ENCODE assay signal across 9 mouse cellular contexts in the genomic region with DNA sequence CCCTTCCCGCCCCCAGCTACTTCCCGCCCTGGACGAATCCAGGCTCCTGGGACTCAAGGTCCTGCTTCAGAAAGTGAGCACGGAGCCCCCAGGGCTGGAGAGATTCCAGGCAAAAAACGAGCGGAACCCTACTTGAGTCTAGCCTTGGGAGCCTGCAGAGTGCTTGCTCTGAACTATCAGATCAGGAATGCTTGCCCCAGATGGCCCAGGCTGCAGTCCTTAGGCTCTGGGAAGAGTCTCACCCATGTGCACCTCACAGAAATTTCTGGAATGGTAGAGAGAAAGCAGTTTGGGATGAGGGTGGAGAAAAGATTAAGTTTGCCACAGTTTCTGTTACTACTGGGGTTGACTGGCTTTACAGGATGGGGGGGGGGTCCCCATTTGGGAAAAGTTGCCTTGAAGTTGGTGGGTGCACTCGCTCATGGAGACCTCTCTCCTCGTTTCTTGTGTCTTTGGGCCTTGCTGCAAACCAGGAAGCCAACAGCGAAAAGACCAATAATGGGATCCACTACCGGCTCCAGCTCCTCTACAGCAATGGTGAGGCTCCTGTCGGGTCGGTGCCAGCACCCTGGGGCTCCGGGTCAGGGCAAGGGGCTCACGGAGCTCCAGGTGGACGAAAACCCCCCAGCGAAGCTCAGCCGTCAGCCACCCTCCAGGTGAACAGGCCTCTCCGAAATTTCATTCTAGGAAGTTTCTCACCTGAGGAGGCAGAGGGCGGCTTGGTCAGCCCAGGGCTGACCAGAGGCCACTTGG. TPM values are rescaled to one million over a fixed set of nuclear protein-coding genes. Genes with fewer than 3 reads are reported as not detected.
DNase-seq lines count a peak whose midpoint lies in the region; ATAC-seq lines count a peak whose summit lies in the region.
"Had no signal": no experiment of that assay in that cellular context is flagged by ENCODE, and none has a peak within 500 bp of the region (broad histone marks: within the 10 kb centered on the region; RNA-seq: fewer than 3 reads in every experiment).

No protein-coding gene starts in this region.

- DNase-seq in cerebellum, postnatal 10 days = peak; percentile 56 to 62
- no peak for DNase-seq in cerebellum, postnatal 4 days (ENCODE audit: low spot score in 2 of 2)
- peak; percentile 64 for DNase-seq in ZHBTc4 (ENCODE audit: low read depth, low spot score)
- no peak for DNase-seq in thymus, postnatal 4 days
- DNase-seq: layer of hippocampus, postnatal 36 days had no signal

- no peaks in the 10 kb centered on the region for H3K9me3 ChIP-seq in heart, embryonic 11.5 days (replicated peaks; ENCODE audit: control insufficient read depth, low read length)
- no peaks in the 10 kb centered on the region for H3K9me3 ChIP-seq in limb, embryonic 15.5 days

- H3K36me3 ChIP-seq in heart, embryonic 11.5 days (ENCODE audit: control insufficient read depth, insufficient read depth, low read length) = 0 out of 2 replicates have a peak, but pooled peaks cover 2% of the 10 kb centered on the region
- H3K36me3 ChIP-seq in limb, embryonic 15.5 days = no peaks in the 10 kb centered on the region

- peak overlapping the region; percentile 50 for H3K4me3 ChIP-seq in heart, embryonic 11.5 days (ENCODE audit: low read depth, low read length)
- H3K4me3 ChIP-seq in limb, embryonic 15.5 days = peak overlapping the region; percentile 64

- ATAC-seq in heart, embryonic 11.5 days (replicated peaks; ENCODE audit: insufficient number of reproducible peaks, low FRiP score, low TSS enrichment) = no peak
- ATAC-seq in limb, embryonic 15.5 days (ENCODE audit: insufficient number of reproducible peaks, low FRiP score, low TSS enrichment, low read depth) = no peak
- no peak for ATAC-seq in megakaryocyte progenitor cell, adult 5-6 weeks (replicated peaks; ENCODE audit: poor library complexity)
- ATAC-seq in CD4-positive, CD25-positive, alpha-beta regulatory T cell, adult 4 months = no peak

- WGBS in heart, embryonic 11.5 days (ENCODE audit: insufficient replicate concordance) = 31% methylated on average over 18 of the region's 19 CpGs
- 36% methylated on average over 18 of the region's 19 CpGs for WGBS in limb, embryonic 15.5 days

- peak overlapping the region; percentile 67; the same call in 1 of the 2 replicates for H3K9ac ChIP-seq in heart, embryonic 11.5 days (ENCODE audit: low read depth, low read length)
- peak overlapping the region; percentile 56 for H3K9ac ChIP-seq in limb, embryonic 15.5 days

- peaks cover 29% of the 10 kb centered on the region for H3K27me3 ChIP-seq in heart, embryonic 11.5 days (ENCODE audit: control insufficient read depth, insufficient read depth, low read length)
- H3K27me3 ChIP-seq in limb, embryonic 15.5 days = peaks cover 13% of the 10 kb centered on the region

- no peak overlapping the region for H3K27ac ChIP-seq in heart, embryonic 11.5 days (ENCODE audit: low read depth, low read length)
- H3K27ac ChIP-seq in limb, embryonic 15.5 days = peak overlapping the region; percentile 84

- H3K4me1 ChIP-seq in heart, embryonic 11.5 days (ENCODE audit: control insufficient read depth, insufficient read depth, low read length) = peaks cover 13% of the 10 kb centered on the region
- peaks cover 33% of the 10 kb centered on the region for H3K4me1 ChIP-seq in limb, embryonic 15.5 days

- peak overlapping the region; percentile 92 for H3K4me2 ChIP-seq in heart, embryonic 11.5 days
- peak overlapping the region; percentile 72 for H3K4me2 ChIP-seq in limb, embryonic 15.5 days

RNA-seq across cellular contexts. Expression of a gene that starts 3.8 kb away (rescaled TPM):
- 14.5 and 16.1 TPM in 2 replicates for polyA plus RNA-seq in heart, embryonic 11.5 days (2014; fragmentation: Nextera tagmentation; extraction: Ambion mirVana)
- polyA plus RNA-seq in limb, embryonic 15.5 days (2015; fragmentation: Nextera tagmentation; extraction: Ambion mirVana) = 54.1 and 65.0 TPM in 2 replicates
- 0.02 and 0.29 TPM in 2 replicates for total RNA-seq in megakaryocyte progenitor cell, adult 5-6 weeks (2015)
- 0.24 TPM in 1 of 2 replicates, not detected in the other for total RNA-seq in megakaryocyte progenitor cell, adult 5-6 weeks (2017)
- polyA plus RNA-seq in CD4-positive, CD25-positive, alpha-beta regulatory T cell, adult 4 months (2017; shearing (Covaris generic)) = 1 to 10 TPM in 1 of 2 experiments, under 1 TPM in 1; 0.30 to 3.9 TPM

Comparison
In these comparisons a context has a peak if more than half of its experiments do, and no peak if none do; other contexts are left out.
1. DNase-seq: peak in cerebellum, postnatal 10 days (2 of 2) and ZHBTc4 (single experiment); none in cerebellum, postnatal 4 days (0 of 2) and thymus, postnatal 4 days (single experiment).